Mouse (Mus musculus): ENCODE data around the gene Pex11g. TPM values are rescaled to one million over a fixed set of nuclear protein-coding genes. Genes with fewer than 3 reads are reported as not detected.

Gene Pex11g
- polyA plus RNA-seq, 1 experiment from 2014 or later: 8.9 TPM

DNA sequence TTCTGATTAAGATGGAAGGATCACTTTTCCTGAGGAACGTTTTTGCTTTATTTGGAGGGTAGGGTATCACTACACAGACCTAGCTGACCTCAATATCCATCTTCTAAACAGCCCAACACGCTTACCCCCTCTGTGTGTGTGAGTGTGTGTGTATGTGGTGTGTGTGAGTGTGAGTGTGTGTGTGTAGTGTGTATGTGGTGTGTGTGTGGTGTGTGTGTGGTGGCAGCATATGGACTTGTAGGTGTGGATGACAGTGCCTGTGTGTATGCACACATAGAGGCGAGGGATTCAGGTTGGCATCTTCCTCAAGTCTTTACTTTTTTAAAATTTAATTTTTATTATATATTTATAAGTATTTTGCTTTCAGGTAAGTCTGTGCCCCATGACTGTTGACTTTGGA is 31.1 kb upstream of the Pex11g start:
- H3K36me3 ChIP-seq: peaks cover 18% of the 10 kb centered on the region
- no peak overlapping the region for H3K27ac ChIP-seq
- H3K4me1 ChIP-seq (replicated peaks): peaks cover 12% of the 10 kb centered on the region
- no peaks in the 10 kb centered on the region for H3K27me3 ChIP-seq (replicated peaks)
- H3K9ac ChIP-seq: no peak overlapping the region
- no peak for ATAC-seq
- no peak overlapping the region for H3K4me3 ChIP-seq (replicated peaks)
- H3K4me2 ChIP-seq (replicated peaks): no peak overlapping the region
- H3K9me3 ChIP-seq: no peaks in the 10 kb centered on the region
- 87% methylated on average over 3 of the region's 3 CpGs for WGBS

- Histone ChIP-seq H3K27me3 (replicated peaks) (no peaks in the 10 kb centered on the region), H3K4me3 (replicated peaks) (no peak overlapping the region), H3K4me1 (replicated peaks) (peaks cover 12% of the 10 kb centered on the region), H3K27ac (no peak overlapping the region), H3K9me3 (no peaks in the 10 kb centered on the region), H3K4me2 (replicated peaks) (no peak overlapping the region), H3K9ac (no peak overlapping the region), H3K36me3 (peaks cover 18% of the 10 kb centered on the region)
- 90% methylated on average over 15 of the region's 15 CpGs for WGBS
- ATAC-seq: no peak
Measured at GRCm38 (mm10) chr8:3496428-3496748, 28.9 kb upstream of the Pex11g start.

GRCm38 (mm10) chr8:3495578-3496427 is 28.3 kb upstream of the Pex11g start:
- no peak overlapping the region for H3K4me3 ChIP-seq (replicated peaks)
- no peaks in the 10 kb centered on the region for H3K9me3 ChIP-seq
- peaks cover 9% of the 10 kb centered on the region; the same call in 1 of the 2 replicates for H3K4me1 ChIP-seq (replicated peaks)
- H3K9ac ChIP-seq: no peak overlapping the region
- ATAC-seq: no peak
- no peak overlapping the region for H3K4me2 ChIP-seq (replicated peaks)
- H3K27me3 ChIP-seq (replicated peaks): no peaks in the 10 kb centered on the region
- H3K27ac ChIP-seq: no peak overlapping the region
- peaks cover 18% of the 10 kb centered on the region for H3K36me3 ChIP-seq
- WGBS: 96% methylated on average over 44 of the region's 44 CpGs

- Histone ChIP-seq H3K4me1 (replicated peaks) (peaks cover 6% of the 10 kb centered on the region; the same call in 1 of the 2 replicates), H3K36me3 (peaks cover 18% of the 10 kb centered on the region), H3K9ac (peak overlapping the region; percentile 95), H3K27me3 (replicated peaks) (no peaks in the 10 kb centered on the region), H3K9me3 (no peaks in the 10 kb centered on the region), H3K27ac (peak overlapping the region; percentile 83; the same call in 1 of the 2 replicates), H3K4me3 (replicated peaks) (peak overlapping the region; percentile 79), H3K4me2 (replicated peaks) (peak overlapping the region; percentile 66)
- WGBS: 31% methylated on average over 6 of the region's 6 CpGs
- peak; percentile 8; the same call in 1 of the 2 replicates for ATAC-seq
Measured at GRCm38 (mm10) chr8:3493845-3494208, 26.3 kb upstream of the Pex11g start.

DNA sequence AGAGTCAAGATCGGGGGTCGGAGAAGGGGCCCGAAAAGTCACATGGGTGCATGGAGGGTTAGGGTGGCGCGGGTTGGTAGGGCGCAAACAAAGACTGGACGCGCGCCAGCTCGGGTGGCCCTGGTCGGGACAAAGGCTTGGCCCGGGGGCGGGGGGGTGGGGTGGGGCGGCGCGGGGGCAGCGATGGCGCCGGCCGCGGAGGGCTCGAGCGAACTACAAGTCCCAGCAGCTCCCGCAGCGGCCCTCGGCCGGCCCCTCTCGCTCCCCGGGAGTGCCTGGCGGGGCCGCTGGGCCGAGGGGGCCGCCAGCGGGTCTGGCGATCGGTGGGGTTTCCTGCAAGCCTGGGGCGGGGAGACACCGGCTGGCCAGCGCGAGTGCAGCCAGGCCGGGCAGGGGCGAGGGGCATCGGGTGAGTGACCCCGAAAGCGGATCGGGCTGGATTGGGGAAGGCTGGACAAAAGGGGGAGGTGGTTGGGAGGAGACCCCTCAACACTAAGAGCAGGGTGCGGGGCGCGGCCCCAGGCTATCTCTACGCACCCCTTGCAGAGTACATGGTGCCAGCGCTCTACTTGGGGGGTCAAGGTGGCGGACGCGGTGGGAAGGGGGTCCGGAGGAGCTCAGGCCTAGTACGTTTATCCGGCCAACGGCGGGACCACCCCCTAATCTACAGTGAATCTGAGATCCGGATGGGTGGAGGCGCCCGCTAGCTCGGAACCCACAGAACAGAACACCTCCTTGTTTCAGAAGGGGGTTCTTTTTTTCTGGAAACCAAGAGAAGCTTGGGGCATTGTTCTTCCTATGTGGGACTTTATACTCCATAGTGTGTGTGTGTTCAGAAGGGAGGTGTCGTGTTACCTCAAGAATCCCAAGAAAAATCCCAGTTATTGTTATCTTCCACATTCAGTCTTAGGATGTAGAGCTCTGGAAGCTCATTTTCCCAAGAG is 25.7 kb upstream of the Pex11g start, which contains the start of gene Zfp358:
Zfp358 (plus strand) TSS at position 238 of the 944 bp plus-strand sequence.
- WGBS: under 1% methylated on average over 53 of the region's 64 CpGs
- Histone ChIP-seq H3K9me3 (no peaks in the 10 kb centered on the region), H3K27ac (peak within 1 kb of the TSS; percentile 83), H3K27me3 (replicated peaks) (no peaks in the 10 kb centered on the region), H3K4me1 (replicated peaks) (peaks cover 6% of the 10 kb centered on the region; the same call in 1 of the 2 replicates), H3K4me2 (replicated peaks) (peak within 1 kb of the TSS; percentile 66), H3K9ac (peak within 1 kb of the TSS; percentile 95), H3K4me3 (replicated peaks) (peak within 1 kb of the TSS; percentile 79), H3K36me3 (peaks cover 18% of the 10 kb centered on the region)
- ATAC-seq: peak; percentile 94

DNA sequence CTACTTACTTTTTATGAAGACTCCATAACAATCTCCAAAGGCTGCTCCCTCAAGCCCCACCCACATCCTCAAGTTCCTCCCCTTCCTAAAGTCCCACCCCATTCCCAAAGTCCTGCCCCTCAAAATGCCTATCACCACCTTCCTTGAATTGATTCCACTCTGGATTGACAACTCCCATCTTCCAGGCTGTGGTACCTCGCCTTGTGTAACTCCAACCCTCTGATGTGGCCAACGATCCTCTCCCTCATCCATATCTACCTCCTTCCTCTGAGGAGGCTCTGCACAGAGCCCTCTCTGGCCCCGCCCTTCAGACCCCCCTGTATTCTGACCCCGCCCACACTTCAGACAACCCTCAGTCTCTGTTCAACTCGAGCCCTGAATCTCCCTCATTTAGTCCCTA is 17.7 kb upstream of the Pex11g start:
- 32% methylated on average over 5 of the region's 5 CpGs for WGBS
- Histone ChIP-seq H3K4me1 (replicated peaks) (no peaks in the 10 kb centered on the region), H3K9ac (no peak overlapping the region), H3K4me2 (replicated peaks) (no peak overlapping the region), H3K36me3 (no peaks in the 10 kb centered on the region), H3K4me3 (replicated peaks) (no peak overlapping the region), H3K27me3 (replicated peaks) (no peaks in the 10 kb centered on the region), H3K9me3 (no peaks in the 10 kb centered on the region), H3K27ac (no peak overlapping the region)
- peak; percentile 52; the same call in 1 of the 2 replicates for ATAC-seq

DNA sequence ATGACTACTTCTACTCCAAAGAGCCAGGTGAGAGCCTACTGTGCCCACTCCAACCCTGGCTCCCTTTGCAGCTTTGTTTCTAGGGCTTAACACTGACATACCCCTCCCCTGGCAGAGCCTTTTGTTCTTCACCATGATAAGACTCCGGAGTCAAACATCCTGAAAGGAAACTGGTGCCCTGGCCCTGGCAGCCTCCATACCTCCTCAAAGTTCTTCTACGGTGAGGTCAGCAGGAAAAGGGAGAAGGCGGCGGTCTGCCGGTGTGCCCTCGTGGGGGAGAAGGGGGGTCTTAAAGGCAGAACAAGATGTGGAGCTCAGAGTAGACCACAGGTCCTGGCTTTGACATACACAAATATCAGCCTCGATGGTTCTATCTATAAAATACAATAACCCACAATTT is 16.1 kb upstream of the Pex11g start:
- no peaks in the 10 kb centered on the region for H3K36me3 ChIP-seq

GRCm38 (mm10) chr8:3482240-3482740 is 14.8 kb upstream of the Pex11g start:
- H3K27me3 ChIP-seq (replicated peaks): no peaks in the 10 kb centered on the region
- H3K27ac ChIP-seq: no peak overlapping the region
- WGBS: 87% methylated on average over 22 of the region's 22 CpGs
- ATAC-seq: no peak
- H3K36me3 ChIP-seq: no peaks in the 10 kb centered on the region
- H3K9ac ChIP-seq: no peak overlapping the region
- no peak overlapping the region for H3K4me3 ChIP-seq (replicated peaks)
- H3K9me3 ChIP-seq: no peaks in the 10 kb centered on the region
- no peaks in the 10 kb centered on the region for H3K4me1 ChIP-seq (replicated peaks)
- no peak overlapping the region for H3K4me2 ChIP-seq (replicated peaks)

More for the DNA sequence above, 16.1 kb upstream of the Pex11g start:
- Histone ChIP-seq H3K27me3 (replicated peaks) (no peaks in the 10 kb centered on the region), H3K9me3 (no peaks in the 10 kb centered on the region), H3K4me2 (replicated peaks) (no peak overlapping the region), H3K27ac (no peak overlapping the region), H3K4me3 (replicated peaks) (no peak overlapping the region), H3K4me1 (replicated peaks) (no peaks in the 10 kb centered on the region), H3K9ac (no peak overlapping the region)
- 75% methylated on average over 7 of the region's 7 CpGs for WGBS
- ATAC-seq: no peak

DNA sequence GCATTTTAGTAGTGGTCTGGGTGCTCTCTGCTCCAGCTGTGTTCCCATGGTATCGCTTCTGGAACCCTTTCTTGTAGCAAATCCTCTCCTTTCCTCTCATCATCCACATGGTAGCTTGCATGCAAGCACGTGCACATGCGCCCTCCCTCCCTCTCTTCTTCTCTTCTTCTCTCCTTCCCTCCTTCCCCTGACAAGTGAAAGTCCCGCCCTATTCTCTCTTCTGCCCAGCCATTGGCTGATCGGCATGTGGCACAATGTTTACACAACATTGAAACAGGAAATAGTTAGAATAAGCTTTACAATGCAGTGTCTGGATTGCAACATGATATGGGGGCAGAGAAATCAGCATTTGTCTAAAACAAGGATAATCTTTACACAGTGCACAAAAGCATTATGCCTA is 14.1 kb upstream of the Pex11g start:
- Histone ChIP-seq H3K9me3 (no peaks in the 10 kb centered on the region), H3K9ac (no peak overlapping the region), H3K27ac (no peak overlapping the region), H3K27me3 (replicated peaks) (no peaks in the 10 kb centered on the region), H3K4me1 (replicated peaks) (no peaks in the 10 kb centered on the region), H3K4me2 (replicated peaks) (no peak overlapping the region), H3K36me3 (no peaks in the 10 kb centered on the region), H3K4me3 (replicated peaks) (no peak overlapping the region)
- WGBS: 61% methylated on average over 5 of the region's 5 CpGs
- no peak; the same call in 1 of the 2 replicates for ATAC-seq

- ATAC-seq: no peak
- Histone ChIP-seq H3K4me2 (replicated peaks) (no peak overlapping the region), H3K4me1 (replicated peaks) (no peaks in the 10 kb centered on the region; the same call in 1 of the 2 replicates), H3K36me3 (no peaks in the 10 kb centered on the region), H3K9ac (no peak overlapping the region), H3K27ac (no peak overlapping the region), H3K9me3 (no peaks in the 10 kb centered on the region), H3K4me3 (replicated peaks) (no peak overlapping the region), H3K27me3 (replicated peaks) (0 out of 2 replicates have a peak, but pooled peaks cover 6% of the 10 kb centered on the region)
- WGBS: 52% methylated on average over 4 of the region's 4 CpGs
Measured at GRCm38 (mm10) chr8:3480221-3480785, 12.8 kb upstream of the Pex11g start.

GRCm38 (mm10) chr8:3475715-3476429 is 8.4 kb upstream of the Pex11g start:
- Histone ChIP-seq H3K36me3 (no peaks in the 10 kb centered on the region), H3K27ac (no peak overlapping the region), H3K4me3 (replicated peaks) (peak overlapping the region; percentile 23), H3K9me3 (no peaks in the 10 kb centered on the region), H3K4me2 (replicated peaks) (peak overlapping the region; percentile 66), H3K9ac (no peak overlapping the region), H3K27me3 (replicated peaks) (0 out of 2 replicates have a peak, but pooled peaks cover 6% of the 10 kb centered on the region), H3K4me1 (replicated peaks) (no peaks in the 10 kb centered on the region; the same call in 1 of the 2 replicates)
- WGBS: 21% methylated on average over 37 of the region's 37 CpGs
- ATAC-seq: 0 out of 2 replicates have a peak, but pooled peaks have one; percentile 44
